Mouse (Mus musculus): Measurements from ENCODE around the gene Trim7. TPM values are rescaled to one million over a fixed set of nuclear protein-coding genes. Genes with fewer than 3 reads are reported as not detected.

The Trim7 gene
- polyA plus RNA-seq, 1 experiment from 2014 or later = 9.5 TPM

- ChIA-PET POLR2A (interaction anchor here (0.9 to 1.6 kb wide), 4 partner anchors 10 to 294 kb away, joined by 3 to 6 read pairs (median 4); no protein-coding TSS in a partner anchor), CTCF (interaction anchor here (1.0 to 2.0 kb wide), 9 partner anchors 10 to 57 kb away, joined by 3 to 4 read pairs (median 3); no protein-coding TSS in a partner anchor)
- DNase-seq (ENCODE audit: low read depth, low spot score) (no peak), ATAC-seq (no peak)
- TF ChIP-seq CTCF (IDR thresholded peaks at IDR 0.05) = no peak
- H3K27me3 ChIP-seq = no peaks in the 10 kb centered on the region
- in situ Hi-C loops (cut with MboI; ENCODE audit: low pct_unique_long_range_greater_than_20kb) = loop anchor here (5.0 to 25.0 kb wide), 2 partner anchors 445 to 885 kb away; no protein-coding TSS in a partner anchor
Measured at GRCm38 (mm10) chr11:48801831-48802772, 23.8 kb upstream of the Trim7 start.

DNA sequence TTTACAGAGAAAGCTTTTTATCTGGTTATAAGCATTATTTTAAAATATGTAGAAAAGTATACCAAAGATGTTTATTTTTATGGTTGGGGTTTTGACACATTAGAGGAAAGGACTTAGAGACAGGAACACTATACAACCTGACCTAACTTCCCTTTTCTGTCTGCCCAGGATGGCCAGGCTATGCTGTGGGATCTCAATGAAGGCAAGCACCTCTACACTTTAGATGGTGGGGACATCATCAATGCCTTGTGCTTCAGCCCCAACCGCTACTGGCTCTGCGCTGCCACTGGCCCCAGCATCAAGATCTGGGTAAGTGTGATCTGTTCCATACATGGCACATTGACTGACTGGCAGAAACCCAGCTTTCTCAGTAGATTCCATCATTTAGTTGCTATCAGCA lies 22.0 kb upstream of the Trim7 start:
- POLR2A ChIA-PET = no interaction called here
- no peak for TF ChIP-seq CTCF (IDR thresholded peaks at IDR 0.05)
- no peaks in the 10 kb centered on the region for H3K27me3 ChIP-seq
- ATAC-seq (no peak), DNase-seq (ENCODE audit: low read depth, low spot score) (no peak)
- in situ Hi-C loops (cut with MboI; ENCODE audit: low pct_unique_long_range_greater_than_20kb) = loop anchor here (5.0 to 25.0 kb wide), 2 partner anchors 443 to 883 kb away; no protein-coding TSS in a partner anchor
- CTCF ChIA-PET = interaction anchor here (1.5 to 2.1 kb wide), 3 partner anchors 10 to 47 kb away, joined by 4 read pairs; no protein-coding TSS in a partner anchor

DNA sequence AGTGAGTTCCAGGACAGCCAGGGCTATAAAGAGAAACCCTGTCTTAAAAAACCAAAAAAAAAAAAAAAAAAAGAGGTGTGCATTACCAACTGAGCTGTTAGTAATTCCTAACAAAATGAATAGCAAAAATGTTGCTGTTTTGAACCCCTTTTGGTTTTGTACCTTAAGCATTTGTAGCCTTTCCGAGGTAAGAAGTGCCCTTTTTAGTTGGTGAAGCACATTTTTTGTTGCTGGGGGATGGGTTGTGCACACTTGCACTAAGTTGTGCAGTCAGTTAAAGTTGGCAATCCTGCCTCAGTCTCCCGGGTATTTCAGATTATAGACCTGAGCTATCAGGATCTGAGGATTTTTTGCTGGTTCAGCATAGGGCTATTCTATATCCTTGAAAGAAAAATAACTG lies 21.0 kb upstream of the Trim7 start:
- TF ChIP-seq CTCF (IDR thresholded peaks at IDR 0.05) = no peak
- in situ Hi-C loops (cut with MboI; ENCODE audit: low pct_unique_long_range_greater_than_20kb) = loop anchor here (5.0 to 25.0 kb wide), 2 partner anchors 442 to 882 kb away; no protein-coding TSS in a partner anchor
- no peak for DNase-seq (ENCODE audit: low read depth, low spot score)
- ATAC-seq = no peak
- ChIA-PET CTCF (interaction anchor here (1.2 to 2.1 kb wide), 3 partner anchors 9 to 46 kb away, joined by 3 to 10 read pairs (median 4); no protein-coding TSS in a partner anchor), POLR2A (no interaction called here)
- no peaks in the 10 kb centered on the region for H3K27me3 ChIP-seq

GRCm38 (mm10) chr11:48806856-48807562 lies 18.9 kb upstream of the Trim7 start:
- DNase-seq (ENCODE audit: low read depth, low spot score) (no peak), ATAC-seq (no peak)
- TF ChIP-seq CTCF (IDR thresholded peaks at IDR 0.05) = no peak
- in situ Hi-C loops (cut with MboI; ENCODE audit: low pct_unique_long_range_greater_than_20kb) = loop anchor here (25.0 kb wide), 1 partner anchor 880 kb away; no protein-coding TSS in a partner anchor
- no peaks in the 10 kb centered on the region for H3K27me3 ChIP-seq
- ChIA-PET CTCF (interaction anchor here (1.6 kb wide), 1 partner anchor 9 kb away, joined by 4 read pairs; no protein-coding TSS in a partner anchor), POLR2A (interaction anchor here (1.0 to 4.0 kb wide), 2 partner anchors 10 kb away, joined by 6 to 14 read pairs; partner anchors contain the start of gene Trim41)

- CTCF ChIA-PET = interaction anchor here (1.6 to 2.6 kb wide), 2 partner anchors 8 to 12 kb away, joined by 4 to 8 read pairs; no protein-coding TSS in a partner anchor
- ATAC-seq (no peak), DNase-seq (ENCODE audit: low read depth, low spot score) (no peak)
- POLR2A ChIA-PET = interaction anchor here (4.0 kb wide), 1 partner anchor 9 kb away, joined by 14 read pairs; the partner anchor contains the start of gene Trim41
- in situ Hi-C loops (cut with MboI; ENCODE audit: low pct_unique_long_range_greater_than_20kb) = loop anchor here (25.0 kb wide), 1 partner anchor 880 kb away; no protein-coding TSS in a partner anchor
- H3K27me3 ChIP-seq = no peaks in the 10 kb centered on the region
- no peak for TF ChIP-seq CTCF (IDR thresholded peaks at IDR 0.05)
Measured at GRCm38 (mm10) chr11:48807563-48808303, 18.2 kb upstream of the Trim7 start.

- ChIA-PET POLR2A (interaction anchor here (4.0 kb wide), 1 partner anchor 8 kb away, joined by 14 read pairs; the partner anchor contains the start of gene Trim41), CTCF (interaction anchor here (2.6 kb wide), 1 partner anchor 12 kb away, joined by 8 read pairs; no protein-coding TSS in a partner anchor)
- in situ Hi-C loops (cut with MboI; ENCODE audit: low pct_unique_long_range_greater_than_20kb) = loop anchor here (25.0 kb wide), 1 partner anchor 879 kb away; no protein-coding TSS in a partner anchor
- no peak for TF ChIP-seq CTCF (IDR thresholded peaks at IDR 0.05)
- no peaks in the 10 kb centered on the region for H3K27me3 ChIP-seq
- ATAC-seq = no peak
- no peak for DNase-seq (ENCODE audit: low read depth, low spot score)
Measured at GRCm38 (mm10) chr11:48808304-48808646, 17.7 kb upstream of the Trim7 start.

- DNase-seq (ENCODE audit: low read depth, low spot score) (no peak), ATAC-seq (no peak)
- ChIA-PET CTCF (interaction anchor here (0.8 to 2.6 kb wide), 2 partner anchors 11 to 38 kb away, joined by 3 to 8 read pairs; no protein-coding TSS in a partner anchor), POLR2A (interaction anchor here (4.0 kb wide), 1 partner anchor 8 kb away, joined by 14 read pairs; the partner anchor contains the start of gene Trim41)
- in situ Hi-C loops (cut with MboI; ENCODE audit: low pct_unique_long_range_greater_than_20kb) = loop anchor here (25.0 kb wide), 1 partner anchor 878 kb away; no protein-coding TSS in a partner anchor
- no peaks in the 10 kb centered on the region for H3K27me3 ChIP-seq
- no peak for TF ChIP-seq CTCF (IDR thresholded peaks at IDR 0.05)
Measured at GRCm38 (mm10) chr11:48808737-48809433, 17.1 kb upstream of the Trim7 start.

- no peak for TF ChIP-seq CTCF (IDR thresholded peaks at IDR 0.05)
- no peak for DNase-seq (ENCODE audit: low read depth, low spot score)
- no peak for ATAC-seq
- POLR2A ChIA-PET = interaction anchor here (4.0 kb wide), 1 partner anchor 7 kb away, joined by 14 read pairs; the partner anchor contains the start of gene Trim41
- no peaks in the 10 kb centered on the region for H3K27me3 ChIP-seq
- CTCF ChIA-PET = interaction anchor here (0.8 to 2.6 kb wide), 2 partner anchors 10 to 37 kb away, joined by 3 to 8 read pairs; no protein-coding TSS in a partner anchor
- in situ Hi-C loops (cut with MboI; ENCODE audit: low pct_unique_long_range_greater_than_20kb) = loop anchor here (25.0 kb wide), 1 partner anchor 878 kb away; no protein-coding TSS in a partner anchor
Measured at GRCm38 (mm10) chr11:48809434-48809830, 16.5 kb upstream of the Trim7 start.
